Mouse (Mus musculus) common myeloid progenitor, adult 5-6 weeks (primary cell): ENCODE results near the gene Timm22. TPM values are rescaled to one million over a fixed set of nuclear protein-coding genes. Genes with fewer than 3 reads are reported as not detected.

ENCODE experiments used
- ATAC-seq: replicated peaks from 2 replicates; pipeline ENCODE4 v1.8.0; 2016; ENCODE audit warnings: low read depth, mild to moderate bottlenecking, moderate TSS enrichment, inconsistent platforms; ENCODE audit not compliant: poor library complexity, severe bottlenecking
- total RNA-seq: library from RNA; stranded (forward); fragments of 200-1000, 187-1606 nt; gene quantifications from 2 replicates; pipeline ENCODE4 v1.2.3, GENCODE M21; 2017

Gene Timm22
- 11.1 and 17.0 TPM in 2 replicates for total RNA-seq

GRCm38 (mm10) chr11:76406702-76407583, at the start of gene Timm22:
Gene Timm22 (plus strand): TSS chr11:76406952.
- ATAC-seq = peak; percentile 99

- ATAC-seq = no peak
These were observed 49.3 kb upstream of the Timm22 start for GRCm38 (mm10) chr11:76357464-76357863.

- ATAC-seq = no peak
These were observed 48.0 kb upstream of the Timm22 start for GRCm38 (mm10) chr11:76358628-76359320.

GRCm38 (mm10) chr11:76360255-76360654, 46.5 kb upstream of the Timm22 start:
- ATAC-seq = no peak

GRCm38 (mm10) chr11:76361422-76361821, 45.3 kb upstream of the Timm22 start:
- no peak for ATAC-seq

GRCm38 (mm10) chr11:76363178-76363577, 43.6 kb upstream of the Timm22 start:
- ATAC-seq = no peak

- no peak for ATAC-seq
These were observed 43.1 kb upstream of the Timm22 start for GRCm38 (mm10) chr11:76363636-76364035.

- ATAC-seq = no peak
These were observed 42.7 kb upstream of the Timm22 start for GRCm38 (mm10) chr11:76364038-76364437.

GRCm38 (mm10) chr11:76366720-76367119, 40.0 kb upstream of the Timm22 start:
- no peak for ATAC-seq

- ATAC-seq = no peak
These were observed 36.3 kb upstream of the Timm22 start for GRCm38 (mm10) chr11:76370491-76370890.

GRCm38 (mm10) chr11:76372120-76372519, 34.6 kb upstream of the Timm22 start:
- ATAC-seq = no peak

GRCm38 (mm10) chr11:76372534-76372933, 34.2 kb upstream of the Timm22 start:
- ATAC-seq = no peak

GRCm38 (mm10) chr11:76374491-76375185, 32.1 kb upstream of the Timm22 start:
- no peak for ATAC-seq

- no peak for ATAC-seq
These were observed 30.3 kb upstream of the Timm22 start for GRCm38 (mm10) chr11:76376425-76376824.

GRCm38 (mm10) chr11:76379921-76380544, 26.7 kb upstream of the Timm22 start:
- ATAC-seq = no peak

- ATAC-seq = no peak
These were observed 25.4 kb upstream of the Timm22 start for GRCm38 (mm10) chr11:76381201-76381885.

- no peak for ATAC-seq
These were observed 23.9 kb upstream of the Timm22 start for GRCm38 (mm10) chr11:76382711-76383324.

GRCm38 (mm10) chr11:76384307-76384706, 22.4 kb upstream of the Timm22 start:
- ATAC-seq = no peak

- ATAC-seq = no peak
These were observed 21.7 kb upstream of the Timm22 start for GRCm38 (mm10) chr11:76385017-76385416.
